ENCODE assay signal across 23 mouse cellular contexts in the genomic region with DNA sequence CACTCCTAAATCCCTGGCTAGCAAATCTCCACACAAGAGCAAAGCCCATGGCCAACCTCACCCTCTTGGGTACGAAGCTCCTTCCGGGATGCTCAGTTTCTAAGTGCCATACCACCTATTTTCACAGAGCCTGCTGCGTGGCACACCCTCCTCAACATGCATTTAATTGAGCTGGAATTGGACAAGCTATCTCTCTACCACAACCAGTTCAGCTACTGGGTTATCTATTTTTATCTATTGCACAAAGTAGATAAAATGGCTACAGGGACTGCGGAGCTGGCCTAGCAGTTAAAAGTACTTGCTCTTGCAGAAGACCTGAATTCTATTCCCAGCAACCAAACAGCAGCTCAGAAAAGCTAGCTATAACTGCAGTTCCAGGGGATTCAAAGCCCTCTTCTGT. TPM values are rescaled to one million over a fixed set of nuclear protein-coding genes. Genes with fewer than 3 reads are reported as not detected.
"Had no signal": no experiment of that assay in that cellular context is flagged by ENCODE, and none has a peak within 500 bp of the region (broad histone marks: within the 10 kb centered on the region; RNA-seq: fewer than 3 reads in every experiment).

No protein-coding gene starts in this region.

- H3K4me2 ChIP-seq: kidney, embryonic 15.5 days; limb, embryonic 13.5 days; lung, embryonic 14.5 days; midbrain, embryonic 12.5 days; midbrain, embryonic 15.5 days; neural tube, embryonic 12.5 days; neural tube, embryonic 15.5 days; stomach, embryonic 15.5 days had no signal

- H3K36me3 ChIP-seq: limb, embryonic 10.5 days; limb, embryonic 13.5 days; midbrain, embryonic 12.5 days; midbrain, embryonic 15.5 days; neural tube, embryonic 12.5 days; neural tube, embryonic 15.5 days; stomach, embryonic 15.5 days had no signal

- H3K27ac ChIP-seq: limb, embryonic 10.5 days; limb, embryonic 13.5 days; midbrain, embryonic 12.5 days; midbrain, embryonic 15.5 days; neural tube, embryonic 12.5 days; neural tube, embryonic 15.5 days; stomach, embryonic 15.5 days had no signal

- DNase-seq: kidney, adult 8-10 months; kidney, postnatal 10 days; kidney, postnatal 36 days; lung, embryonic 14.5 days; retina, postnatal 1 day; right cerebral cortex, postnatal 25 days; spleen, adult 18-20 months; thymus, postnatal 14 days; thymus, postnatal 4 days had no signal

- ATAC-seq: intestine, postnatal 0 days; lung, postnatal 0 days; midbrain, embryonic 15.5 days had no signal

- H3K4me3 ChIP-seq: kidney, embryonic 15.5 days; limb, embryonic 10.5 days; limb, embryonic 13.5 days; midbrain, embryonic 12.5 days; midbrain, embryonic 15.5 days; neural tube, embryonic 12.5 days; neural tube, embryonic 15.5 days; stomach, embryonic 15.5 days had no signal

- H3K27me3 ChIP-seq: kidney, embryonic 15.5 days; limb, embryonic 13.5 days; midbrain, embryonic 12.5 days; midbrain, embryonic 15.5 days; neural tube, embryonic 12.5 days; neural tube, embryonic 15.5 days; stomach, embryonic 15.5 days had no signal

- H3K9ac ChIP-seq: kidney, embryonic 15.5 days; limb, embryonic 13.5 days; lung, embryonic 14.5 days; midbrain, embryonic 12.5 days; midbrain, embryonic 15.5 days; neural tube, embryonic 12.5 days; neural tube, embryonic 15.5 days; stomach, embryonic 15.5 days had no signal

- H3K4me1 ChIP-seq: limb, embryonic 13.5 days; midbrain, embryonic 12.5 days; midbrain, embryonic 15.5 days; neural tube, embryonic 12.5 days; neural tube, embryonic 15.5 days; stomach, embryonic 15.5 days had no signal

- H3K9me3 ChIP-seq: limb, embryonic 10.5 days; midbrain, embryonic 12.5 days; midbrain, embryonic 15.5 days; neural tube, embryonic 15.5 days; stomach, embryonic 15.5 days had no signal

RNA-seq across cellular contexts. Expression of a gene that starts 24.5 kb away (rescaled TPM):
- total RNA-seq: liver, adult 2 months had no signal
- polyA plus RNA-seq: liver, adult 2 months had no signal

RNA-seq across cellular contexts. Expression of a gene that starts 37.8 kb away (rescaled TPM):
- total RNA-seq: layer of hippocampus, adult 8-10 months; layer of hippocampus, postnatal 14 days; left cerebral cortex, postnatal 25 days; liver, adult 2 months had no signal
- polyA plus RNA-seq: intestine, postnatal 0 days; limb, embryonic 10.5 days; liver, adult 2 months; midbrain, embryonic 12.5 days; midbrain, embryonic 15.5 days; neural tube, embryonic 12.5 days; neural tube, embryonic 15.5 days had no signal

RNA-seq across cellular contexts. Expression of a gene that starts 53.1 kb away (rescaled TPM):
- polyA plus RNA-seq: limb, embryonic 10.5 days; midbrain, embryonic 12.5 days had no signal
